Mouse (Mus musculus): ENCODE measurements around the gene Gm16867. TPM values are rescaled to one million over a fixed set of nuclear protein-coding genes. Genes with fewer than 3 reads are reported as not detected.
"Not testable (repeated sequence)": the region's sequence is repeated elsewhere in the genome, so short reads cannot be mapped to it uniquely, and the experiment has no call there.

Gene Gm16867
- polyA plus RNA-seq, 1 experiment from 2014 or later = not detected

DNA sequence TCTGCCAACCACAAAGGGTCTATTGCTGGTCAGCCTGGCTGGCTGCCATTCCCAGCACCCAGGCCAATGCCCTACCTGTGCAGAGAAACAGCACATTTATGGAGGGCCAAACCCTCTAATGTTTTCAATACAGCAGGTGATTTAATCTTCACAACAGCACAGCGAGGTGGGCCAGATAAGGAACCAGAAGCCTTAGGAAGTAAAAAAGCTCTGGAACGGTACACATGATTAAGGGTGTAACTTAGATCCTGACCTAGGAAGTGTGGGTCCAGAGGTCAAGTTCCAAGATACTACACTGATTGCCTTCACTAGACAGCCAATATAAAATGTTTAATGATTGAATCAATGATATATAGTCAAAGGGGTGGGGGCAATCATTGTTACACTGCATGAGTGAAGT lies 17.6 kb upstream of the Gm16867 start:
- H3K9me3 ChIP-seq (ENCODE audit: control insufficient read depth, low read depth, low read length); H3K27me3 ChIP-seq (ENCODE audit: control insufficient read depth, insufficient read depth, low read length); ATAC-seq (ENCODE audit: insufficient number of reproducible peaks, insufficient read depth, low FRiP score, low read depth); H3K4me1 ChIP-seq (ENCODE audit: control insufficient read depth, insufficient read depth, low read length); H3K36me3 ChIP-seq (ENCODE audit: control insufficient read depth, insufficient read depth, low read length); H3K4me2 ChIP-seq (replicated peaks; ENCODE audit: low read depth, low read length); H3K27ac ChIP-seq (ENCODE audit: low read length); H3K4me3 ChIP-seq (ENCODE audit: low read depth, low read length); H3K9ac ChIP-seq (replicated peaks; ENCODE audit: low read depth, low read length): not testable (repeated sequence)
- no CpG with 5 or more reads among the region's 2 CpGs for WGBS

DNA sequence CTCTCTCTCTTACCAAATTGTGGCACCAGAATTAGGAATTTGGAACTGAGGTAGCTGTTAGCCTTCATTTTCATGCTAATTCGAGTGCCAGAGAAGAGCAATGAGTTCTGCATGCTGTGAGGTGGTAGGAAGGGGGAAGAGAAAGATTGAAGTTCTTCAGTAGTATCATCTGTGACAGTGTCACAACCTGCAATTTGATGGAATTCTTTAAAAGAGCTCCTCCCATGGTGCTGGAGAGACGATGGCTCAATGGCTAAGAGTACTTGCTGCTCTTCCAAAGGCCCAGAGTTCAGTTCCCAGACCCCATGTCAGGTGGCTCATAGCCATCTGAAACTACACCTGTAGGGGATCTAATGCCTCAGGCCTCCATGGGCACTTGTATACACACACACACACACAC lies 9.3 kb upstream of the Gm16867 start, which contains the start of gene Gm27179:
TSS of gene Gm27179 (minus strand) at position 101 of the 400 bp plus-strand sequence.
- not testable (repeated sequence) for H3K4me1 ChIP-seq (ENCODE audit: control insufficient read depth, insufficient read depth, low read length); H3K27ac ChIP-seq (ENCODE audit: low read length); ATAC-seq (ENCODE audit: insufficient number of reproducible peaks, insufficient read depth, low FRiP score, low read depth); H3K27me3 ChIP-seq (ENCODE audit: control insufficient read depth, insufficient read depth, low read length); H3K9me3 ChIP-seq (ENCODE audit: control insufficient read depth, low read depth, low read length); H3K9ac ChIP-seq (replicated peaks; ENCODE audit: low read depth, low read length); H3K36me3 ChIP-seq (ENCODE audit: control insufficient read depth, insufficient read depth, low read length); H3K4me2 ChIP-seq (replicated peaks; ENCODE audit: low read depth, low read length); H3K4me3 ChIP-seq (ENCODE audit: low read depth, low read length)
- WGBS = no CpG with 5 or more reads among the region's 2 CpGs

DNA sequence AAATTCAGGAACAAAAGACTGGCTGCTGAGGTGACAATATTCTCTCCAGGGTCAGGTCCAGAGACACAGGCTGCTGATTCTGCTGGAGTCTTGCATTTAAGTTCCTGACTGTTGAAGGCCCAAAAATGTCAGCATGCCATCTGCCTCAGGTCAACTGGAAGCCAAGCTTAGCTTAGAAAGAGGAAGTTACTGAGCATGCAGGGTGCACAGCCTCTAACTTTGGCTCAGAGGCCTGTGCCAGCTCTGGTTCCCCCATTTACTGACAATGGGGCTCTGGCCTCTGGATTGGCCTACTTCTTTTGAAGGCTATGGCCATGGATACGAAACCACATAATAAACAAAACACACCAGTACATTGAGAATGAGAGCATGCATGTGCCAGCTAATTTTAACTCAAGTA lies 3.8 kb upstream of the Gm16867 start:
- not testable (repeated sequence) for H3K9me3 ChIP-seq (ENCODE audit: control insufficient read depth, low read depth, low read length); H3K27me3 ChIP-seq (ENCODE audit: control insufficient read depth, insufficient read depth, low read length); H3K4me3 ChIP-seq (ENCODE audit: low read depth, low read length); H3K27ac ChIP-seq (ENCODE audit: low read length); ATAC-seq (ENCODE audit: insufficient number of reproducible peaks, insufficient read depth, low FRiP score, low read depth); H3K4me1 ChIP-seq (ENCODE audit: control insufficient read depth, insufficient read depth, low read length); H3K4me2 ChIP-seq (replicated peaks; ENCODE audit: low read depth, low read length); H3K36me3 ChIP-seq (ENCODE audit: control insufficient read depth, insufficient read depth, low read length); H3K9ac ChIP-seq (replicated peaks; ENCODE audit: low read depth, low read length)
- WGBS = no CpG with 5 or more reads among the region's 1 CpGs

DNA sequence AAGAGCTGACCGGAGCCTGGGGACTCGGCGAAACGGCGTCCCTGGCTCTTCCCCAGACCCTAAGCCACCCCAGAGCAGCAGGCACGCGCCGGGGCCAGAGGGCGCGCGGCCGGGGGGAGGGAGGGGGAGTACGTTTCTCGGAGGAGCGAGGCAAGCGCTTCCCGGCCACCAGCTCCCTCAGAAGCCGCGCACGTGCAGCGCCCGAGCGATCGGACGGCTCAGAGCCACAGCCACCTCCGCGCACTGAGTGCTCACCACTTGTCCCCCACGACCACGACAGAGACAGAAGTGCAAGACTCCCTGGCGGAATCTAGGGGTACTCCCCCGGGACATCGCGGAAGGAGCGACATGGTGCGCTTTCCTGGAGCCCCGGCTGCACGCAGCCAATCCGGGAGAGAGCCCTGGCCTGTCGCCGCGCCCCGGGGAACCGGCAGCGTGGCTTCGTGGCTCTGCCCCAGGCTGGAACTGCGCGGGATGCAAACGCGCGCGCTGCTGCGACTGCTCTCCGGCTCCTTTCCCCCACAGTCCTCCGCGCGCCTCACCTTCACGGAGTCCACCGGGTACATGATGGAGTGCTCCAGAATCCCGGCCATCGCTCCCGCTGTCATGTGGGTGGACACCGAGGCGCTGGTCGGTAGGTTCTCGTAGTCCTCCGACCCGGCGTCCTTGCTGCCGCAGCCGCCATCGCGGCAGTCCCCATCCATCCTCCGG lies 567 bp downstream of the Gm16867 start:
- H3K4me1 ChIP-seq (ENCODE audit: control insufficient read depth, insufficient read depth, low read length); H3K4me3 ChIP-seq (ENCODE audit: low read depth, low read length); H3K9ac ChIP-seq (replicated peaks; ENCODE audit: low read depth, low read length); H3K4me2 ChIP-seq (replicated peaks; ENCODE audit: low read depth, low read length); H3K27ac ChIP-seq (ENCODE audit: low read length); H3K36me3 ChIP-seq (ENCODE audit: control insufficient read depth, insufficient read depth, low read length); H3K27me3 ChIP-seq (ENCODE audit: control insufficient read depth, insufficient read depth, low read length); H3K9me3 ChIP-seq (ENCODE audit: control insufficient read depth, low read depth, low read length): not testable (repeated sequence)
- peak; percentile 34 for ATAC-seq (ENCODE audit: insufficient number of reproducible peaks, insufficient read depth, low FRiP score, low read depth)
- whole genome bisulfite sequencing = no CpG with 5 or more reads among the region's 73 CpGs

DNA sequence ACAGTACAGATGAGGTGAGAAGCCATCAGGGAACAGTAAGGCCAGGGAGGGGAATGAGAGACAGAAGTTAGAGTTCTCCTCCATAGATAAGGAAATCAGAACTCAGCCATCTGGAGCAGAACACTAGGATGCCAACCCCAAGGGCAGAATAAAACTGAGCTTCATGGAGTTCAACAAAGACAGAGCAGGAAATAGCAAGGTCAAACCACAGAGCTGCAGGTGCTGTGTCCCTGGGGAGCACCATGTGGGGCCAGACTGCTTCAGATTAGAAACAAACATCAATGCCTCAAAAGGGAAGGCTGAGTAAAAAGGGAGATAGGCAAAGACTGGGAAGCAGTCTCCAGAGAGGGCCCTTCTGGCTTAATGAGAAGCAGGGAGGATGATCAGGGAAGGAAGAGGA lies 6.9 kb downstream of the Gm16867 start:
- H3K4me2 ChIP-seq (replicated peaks; ENCODE audit: low read depth, low read length) = not testable (repeated sequence)

DNA sequence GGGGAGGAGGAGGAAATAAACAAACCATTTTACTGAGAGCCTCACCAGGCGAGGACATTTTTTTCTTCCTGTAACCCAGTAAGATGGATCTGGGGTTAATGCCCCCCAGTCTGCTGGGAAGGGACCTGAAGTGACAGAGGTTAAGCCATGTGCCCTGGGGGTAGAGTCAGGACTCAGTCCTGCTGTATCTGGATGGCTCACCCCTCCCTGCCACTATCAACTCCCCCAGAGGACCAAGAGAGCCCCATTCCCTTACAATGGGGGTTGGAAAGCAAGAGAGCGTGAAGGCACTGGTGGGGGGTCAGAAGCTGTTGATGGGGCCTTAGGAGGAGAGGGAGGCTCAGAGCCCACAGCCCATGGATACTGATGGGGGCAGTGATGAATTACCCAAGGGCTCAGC lies 8.2 kb downstream of the Gm16867 start:
- H3K36me3 ChIP-seq (ENCODE audit: control insufficient read depth, insufficient read depth, low read length); ATAC-seq (ENCODE audit: insufficient number of reproducible peaks, insufficient read depth, low FRiP score, low read depth); H3K4me1 ChIP-seq (ENCODE audit: control insufficient read depth, insufficient read depth, low read length); H3K9ac ChIP-seq (replicated peaks; ENCODE audit: low read depth, low read length); H3K27ac ChIP-seq (ENCODE audit: low read length); H3K4me3 ChIP-seq (ENCODE audit: low read depth, low read length); H3K27me3 ChIP-seq (ENCODE audit: control insufficient read depth, insufficient read depth, low read length); H3K9me3 ChIP-seq (ENCODE audit: control insufficient read depth, low read depth, low read length); H3K4me2 ChIP-seq (replicated peaks; ENCODE audit: low read depth, low read length): not testable (repeated sequence)
- WGBS = no CpG with 5 or more reads among the region's 2 CpGs

More for the DNA sequence above, 6.9 kb downstream of the Gm16867 start:
- not testable (repeated sequence) for ATAC-seq (ENCODE audit: insufficient number of reproducible peaks, insufficient read depth, low FRiP score, low read depth); H3K27me3 ChIP-seq (ENCODE audit: control insufficient read depth, insufficient read depth, low read length); H3K9me3 ChIP-seq (ENCODE audit: control insufficient read depth, low read depth, low read length); H3K27ac ChIP-seq (ENCODE audit: low read length); H3K4me3 ChIP-seq (ENCODE audit: low read depth, low read length); H3K36me3 ChIP-seq (ENCODE audit: control insufficient read depth, insufficient read depth, low read length); H3K4me1 ChIP-seq (ENCODE audit: control insufficient read depth, insufficient read depth, low read length); H3K9ac ChIP-seq (replicated peaks; ENCODE audit: low read depth, low read length)

DNA sequence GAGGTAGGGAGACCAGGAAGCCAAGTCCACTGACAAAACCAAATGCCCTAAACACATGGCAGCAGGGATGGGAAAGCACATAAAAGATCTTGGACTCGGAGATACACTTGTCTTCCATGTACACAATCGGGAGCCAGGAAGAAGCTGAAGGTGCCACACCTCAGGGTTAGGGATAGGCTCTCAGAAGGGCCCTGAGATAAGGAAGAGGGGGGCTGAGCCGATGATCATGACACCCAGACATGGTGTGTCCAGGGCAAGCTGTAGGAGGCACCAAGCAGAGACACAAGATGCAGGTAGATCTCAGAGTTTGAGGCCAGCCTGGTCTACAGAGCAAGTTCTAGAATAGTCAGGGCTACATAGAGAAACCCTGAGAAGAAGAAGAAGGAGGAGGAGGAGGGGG lies 8.6 kb downstream of the Gm16867 start:
- not testable (repeated sequence) for H3K27me3 ChIP-seq (ENCODE audit: control insufficient read depth, insufficient read depth, low read length); H3K27ac ChIP-seq (ENCODE audit: low read length); ATAC-seq (ENCODE audit: insufficient number of reproducible peaks, insufficient read depth, low FRiP score, low read depth); H3K4me2 ChIP-seq (replicated peaks; ENCODE audit: low read depth, low read length); H3K4me1 ChIP-seq (ENCODE audit: control insufficient read depth, insufficient read depth, low read length); H3K36me3 ChIP-seq (ENCODE audit: control insufficient read depth, insufficient read depth, low read length); H3K4me3 ChIP-seq (ENCODE audit: low read depth, low read length); H3K9ac ChIP-seq (replicated peaks; ENCODE audit: low read depth, low read length); H3K9me3 ChIP-seq (ENCODE audit: control insufficient read depth, low read depth, low read length)
- no CpG with 5 or more reads among the region's 3 CpGs for WGBS

DNA sequence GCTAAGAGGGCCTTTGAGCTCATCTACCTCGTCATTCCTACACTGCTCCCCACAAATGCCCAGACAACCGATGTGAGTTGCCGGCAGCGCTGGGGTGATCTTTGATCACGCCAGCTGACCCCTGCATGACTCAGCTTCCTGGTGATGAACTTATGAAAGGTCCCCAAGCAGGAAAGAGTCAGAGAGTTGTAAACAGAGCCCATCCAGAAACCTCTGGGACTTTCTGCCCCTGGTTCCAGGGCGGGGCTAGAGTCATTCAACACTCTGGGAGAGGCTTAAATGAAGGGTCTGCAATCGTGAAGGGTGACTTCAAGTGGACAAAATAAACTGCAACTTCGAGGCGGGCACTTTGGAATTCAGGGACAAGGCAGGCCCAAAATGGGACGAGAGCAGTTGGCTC lies 15.2 kb downstream of the Gm16867 start:
- no CpG with 5 or more reads among the region's 10 CpGs for WGBS

DNA sequence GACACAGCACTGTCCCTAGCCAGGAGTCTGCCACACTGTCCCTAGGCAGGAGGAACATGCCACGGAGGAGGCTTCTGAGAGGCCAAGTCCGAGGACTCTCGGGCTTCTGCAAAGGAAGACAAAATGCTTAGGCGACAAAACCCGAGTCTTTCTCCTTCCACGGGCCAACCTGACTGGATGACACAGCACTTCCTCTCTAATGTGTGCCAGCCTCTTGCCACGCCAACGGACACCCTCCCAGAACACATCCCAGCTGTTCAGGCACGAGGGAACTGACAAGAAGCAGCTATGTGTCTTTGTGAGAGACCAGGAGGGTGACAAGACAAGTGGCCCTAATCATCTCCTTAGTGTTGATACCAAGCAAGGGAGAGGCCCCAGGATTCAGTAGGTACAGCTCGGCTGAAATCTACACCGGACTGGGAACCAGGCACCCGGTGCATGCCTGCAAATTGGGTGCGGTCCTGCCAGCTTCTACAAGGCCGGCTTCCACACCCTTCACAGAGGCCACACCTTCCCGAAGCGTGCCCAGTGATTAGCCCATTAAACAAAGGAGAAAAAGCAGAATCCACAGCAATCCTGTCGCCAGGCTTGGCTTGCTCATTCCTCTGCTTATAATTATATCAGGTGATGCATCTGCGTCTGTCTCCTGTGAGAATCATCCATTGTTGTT lies 17.6 kb downstream of the Gm16867 start:
- WGBS = no CpG with 5 or more reads among the region's 18 CpGs
- not testable (repeated sequence) for ATAC-seq (ENCODE audit: insufficient number of reproducible peaks, insufficient read depth, low FRiP score, low read depth)

More for the DNA sequence above, 15.2 kb downstream of the Gm16867 start:
- H3K9ac ChIP-seq (replicated peaks; ENCODE audit: low read depth, low read length); H3K4me3 ChIP-seq (ENCODE audit: low read depth, low read length); H3K36me3 ChIP-seq (ENCODE audit: control insufficient read depth, insufficient read depth, low read length); H3K4me1 ChIP-seq (ENCODE audit: control insufficient read depth, insufficient read depth, low read length); ATAC-seq (ENCODE audit: insufficient number of reproducible peaks, insufficient read depth, low FRiP score, low read depth); H3K9me3 ChIP-seq (ENCODE audit: control insufficient read depth, low read depth, low read length); H3K27ac ChIP-seq (ENCODE audit: low read length); H3K27me3 ChIP-seq (ENCODE audit: control insufficient read depth, insufficient read depth, low read length); H3K4me2 ChIP-seq (replicated peaks; ENCODE audit: low read depth, low read length): not testable (repeated sequence)

More for the DNA sequence above, 17.6 kb downstream of the Gm16867 start:
- H3K4me3 ChIP-seq (ENCODE audit: low read depth, low read length); H3K9me3 ChIP-seq (ENCODE audit: control insufficient read depth, low read depth, low read length); H3K9ac ChIP-seq (replicated peaks; ENCODE audit: low read depth, low read length); H3K4me2 ChIP-seq (replicated peaks; ENCODE audit: low read depth, low read length); H3K27ac ChIP-seq (ENCODE audit: low read length); H3K36me3 ChIP-seq (ENCODE audit: control insufficient read depth, insufficient read depth, low read length); H3K27me3 ChIP-seq (ENCODE audit: control insufficient read depth, insufficient read depth, low read length); H3K4me1 ChIP-seq (ENCODE audit: control insufficient read depth, insufficient read depth, low read length): not testable (repeated sequence)

All from stomach, embryonic 14.5 days (tissue).